Mouse (Mus musculus) spleen, postnatal 36 days (tissue): ENCODE data around the gene Tubg1.

ENCODE experiments used
- DNase-seq, 2 experiments: peaks; one replicate each; pipeline ENCODE4 v3.0.0; 2022; ENCODE audit warnings: low spot score in 2 of 2, mixed read lengths in 1 of 2

The Tubg1 gene

GRCm38 (mm10) chr11:101119761-101120544 is at the start of gene Tubg1, which contains the start of gene Retreg3:
TSS of gene Tubg1 (plus strand) at chr11:101119938.
TSS of gene Retreg3 (minus strand) at chr11:101119893.
- peak; percentile 99 for DNase-seq

GRCm38 (mm10) chr11:101070189-101070527 is 49.6 kb upstream of the Tubg1 start:
- DNase-seq: no peak

GRCm38 (mm10) chr11:101070987-101071386 is 48.8 kb upstream of the Tubg1 start:
- no peak for DNase-seq

DNA sequence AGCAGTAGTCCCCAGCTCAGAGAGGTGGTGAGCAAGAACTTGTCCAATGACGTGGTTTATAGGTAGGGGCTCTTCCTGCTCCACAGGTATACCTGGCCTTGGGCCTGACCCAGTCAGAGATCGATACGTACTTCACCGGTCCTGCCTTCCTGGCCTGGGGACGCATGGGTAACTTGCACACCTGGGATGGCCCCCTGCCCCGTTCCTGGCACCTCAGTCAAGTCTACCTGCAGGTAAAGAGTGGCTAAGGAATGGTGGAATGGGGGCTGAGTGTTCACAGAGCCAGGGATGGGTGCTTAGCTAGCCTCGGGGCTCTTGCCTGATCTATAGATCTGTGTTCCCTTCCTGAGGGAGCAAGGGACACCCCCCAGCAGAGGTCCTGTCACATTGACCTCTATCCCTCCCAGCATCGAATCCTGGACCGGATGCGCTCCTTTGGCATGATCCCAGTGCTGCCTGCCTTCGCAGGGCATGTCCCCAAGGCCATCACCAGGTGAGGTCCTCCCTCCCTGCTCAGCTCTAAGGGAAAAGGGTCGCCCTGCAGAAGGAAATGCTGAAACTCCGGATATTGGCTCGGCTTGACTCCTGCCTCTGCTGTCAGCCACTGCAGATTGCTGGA is 47.8 kb upstream of the Tubg1 start:
- DNase-seq: no peak

DNA sequence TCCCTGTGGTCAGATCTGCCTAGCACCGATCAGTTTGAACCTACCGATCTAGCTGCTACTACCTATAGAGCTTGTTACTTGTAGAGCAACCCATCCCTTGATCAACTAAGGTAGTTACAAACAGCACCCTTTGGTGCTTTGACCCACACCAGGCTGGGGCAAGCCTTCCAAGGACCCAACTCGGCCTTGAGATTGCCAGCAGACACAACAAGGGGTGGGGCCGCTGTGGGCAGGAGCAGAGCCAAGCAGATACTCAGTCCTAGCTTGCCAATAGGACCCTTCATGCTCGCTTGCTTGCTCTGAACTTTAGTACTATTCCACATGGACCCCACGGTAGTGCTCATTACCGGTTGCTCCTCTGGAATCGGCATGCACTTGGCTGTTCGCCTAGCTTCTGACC is 41.6 kb upstream of the Tubg1 start, which contains the start of gene Hsd17b1:
Gene Hsd17b1, plus strand, starts transcription at position 291 of the 400 bp plus-strand sequence.
- DNase-seq: no peak

DNA sequence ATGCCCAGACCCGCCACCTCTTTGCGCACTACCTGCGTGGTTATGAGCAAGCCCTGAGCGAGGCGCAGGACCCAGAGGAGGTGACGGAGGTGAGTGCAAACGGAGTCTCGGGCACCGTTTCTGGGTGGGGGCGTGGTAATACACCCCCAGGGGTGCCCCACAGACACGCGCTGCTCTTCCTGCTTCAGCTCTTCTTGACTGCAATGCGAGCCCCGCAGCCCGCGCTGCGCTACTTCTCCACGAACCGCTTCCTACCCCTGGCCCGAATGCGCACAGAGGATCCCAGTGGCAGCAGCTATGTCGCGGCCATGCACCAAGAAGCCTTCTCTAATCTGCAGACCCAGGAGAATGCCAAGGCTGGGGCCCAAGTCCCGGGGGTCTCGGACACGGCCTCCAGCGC is 40.0 kb upstream of the Tubg1 start:
- DNase-seq: no peak

- no peak for DNase-seq
These were observed 39.3 kb upstream of the Tubg1 start for GRCm38 (mm10) chr11:101080421-101080820.

- no peak for DNase-seq
These were observed 38.1 kb upstream of the Tubg1 start for GRCm38 (mm10) chr11:101081659-101082058.

DNA sequence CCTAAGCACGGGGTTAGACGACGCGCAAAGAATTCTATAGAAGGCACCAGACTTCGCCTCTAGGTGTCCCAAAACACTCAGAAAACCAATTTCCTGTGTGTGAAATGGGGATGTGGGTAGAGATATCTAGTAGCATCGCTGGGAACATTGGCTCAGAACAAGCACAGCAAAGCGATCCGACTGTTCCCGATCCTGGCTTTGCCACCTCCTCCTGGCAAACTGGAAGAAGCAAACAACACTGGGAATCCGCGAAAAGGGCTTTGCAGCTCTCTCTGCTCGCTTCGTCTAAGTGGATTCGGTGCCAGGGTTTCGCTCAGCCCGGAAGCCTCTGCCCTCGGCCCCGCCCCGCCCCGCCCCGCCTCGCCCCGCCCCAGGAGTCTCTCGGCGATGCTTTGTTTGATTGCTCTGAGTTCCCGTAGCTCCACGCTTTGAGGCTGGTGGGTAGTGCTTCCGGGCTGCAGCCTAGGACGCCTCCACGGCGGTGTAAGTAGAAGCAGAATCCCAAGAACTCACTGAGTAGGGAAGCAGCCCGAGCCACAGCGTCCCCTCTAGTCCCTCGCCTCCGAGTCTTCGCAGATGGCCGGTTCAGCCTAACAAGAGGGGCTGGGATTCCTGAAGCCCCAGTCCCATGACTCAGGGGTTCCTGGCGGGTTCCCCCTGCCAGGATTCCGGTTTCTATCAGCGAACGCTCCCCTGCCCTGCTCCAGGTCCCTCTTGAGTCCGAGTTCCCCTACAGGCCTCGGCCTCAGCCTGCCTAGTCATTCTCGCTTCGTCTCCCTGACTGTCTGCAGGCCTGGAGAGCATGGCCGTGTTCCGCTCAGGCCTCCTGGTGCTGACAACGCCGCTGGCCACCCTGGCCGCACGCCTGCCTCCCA is 37.3 kb upstream of the Tubg1 start, which contains the start of gene Coasy:
Gene Coasy, plus strand, starts transcription at position 358 of the 875 bp plus-strand sequence.
- peak; percentile 81 to 83 for DNase-seq

- no peak for DNase-seq
These were observed 36.5 kb upstream of the Tubg1 start for GRCm38 (mm10) chr11:101083083-101083697.

GRCm38 (mm10) chr11:101084246-101084645 is 35.5 kb upstream of the Tubg1 start:
- no peak for DNase-seq

- DNase-seq: no peak
These were observed 34.9 kb upstream of the Tubg1 start for GRCm38 (mm10) chr11:101084811-101085210.

GRCm38 (mm10) chr11:101085617-101086322 is 34.0 kb upstream of the Tubg1 start:
- no peak for DNase-seq

- no peak for DNase-seq
These were observed 33.4 kb upstream of the Tubg1 start for GRCm38 (mm10) chr11:101086323-101086674.

DNA sequence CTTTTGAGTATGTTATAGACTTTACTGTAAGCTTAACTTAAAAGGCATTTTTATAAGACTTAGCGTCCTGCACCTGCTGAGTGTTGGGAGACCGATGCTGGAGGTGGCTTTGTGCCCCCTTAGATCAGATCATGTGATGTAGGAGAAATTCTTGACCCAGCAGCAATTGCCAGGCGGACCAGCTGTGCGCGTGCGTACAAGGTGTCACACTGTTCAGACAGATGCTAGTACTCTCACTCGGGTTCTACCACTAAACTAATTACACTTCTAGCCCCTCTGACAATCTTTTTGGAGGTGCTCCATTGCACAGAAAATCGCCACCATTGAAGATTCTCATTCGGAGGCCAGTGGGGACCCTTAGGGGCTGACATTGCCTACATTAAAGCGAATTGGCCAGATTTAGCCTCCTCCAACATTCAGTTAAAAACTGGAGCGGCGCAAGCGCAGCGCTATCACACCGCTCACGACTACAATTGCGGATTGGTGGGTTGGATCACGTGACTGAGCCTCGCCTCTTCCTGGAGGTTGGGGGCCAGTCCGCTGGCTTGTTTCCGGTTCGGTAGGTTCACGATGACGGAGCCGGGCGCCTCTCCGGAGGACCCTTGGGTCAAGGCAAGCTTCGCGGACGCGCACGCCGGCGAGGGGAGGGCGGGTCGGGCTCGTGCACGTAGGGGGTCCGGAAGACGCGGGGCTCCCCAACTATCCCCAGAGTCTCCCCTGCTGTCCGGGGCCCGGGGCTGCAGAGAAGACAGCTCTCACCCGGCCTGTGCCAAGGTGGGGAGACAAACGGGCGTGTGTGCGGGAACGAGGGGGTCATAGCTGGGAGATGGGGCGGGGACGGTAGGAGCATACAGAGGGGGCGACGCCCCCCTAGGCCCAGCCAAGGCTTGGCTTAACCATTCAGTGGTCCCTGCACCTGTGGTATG is 32.7 kb upstream of the Tubg1 start, which contains the start of gene Mlx:
Gene Mlx, plus strand, starts transcription at position 522 of the 926 bp plus-strand sequence.
- DNase-seq: peak; percentile 91 to 92

- no peak for DNase-seq
These were observed 32.1 kb upstream of the Tubg1 start for GRCm38 (mm10) chr11:101087682-101088055.

- DNase-seq: no peak
These were observed 29.8 kb upstream of the Tubg1 start for GRCm38 (mm10) chr11:101089931-101090330.

GRCm38 (mm10) chr11:101094930-101095313 is 24.8 kb upstream of the Tubg1 start:
- DNase-seq: no peak

- peak; percentile 93 to 95 for DNase-seq
These were observed 24.3 kb upstream of the Tubg1 start, which contains the start of gene Psmc3ip for GRCm38 (mm10) chr11:101095314-101096024. TSS of gene Psmc3ip (minus strand) at chr11:101095436.
